Mouse (Mus musculus): Measurements from ENCODE around the gene Fabp2. TPM values are rescaled to one million over a fixed set of nuclear protein-coding genes. Genes with fewer than 3 reads are reported as not detected.

The Fabp2 gene
- total and polyA plus RNA-seq, 2 experiments, result 6.8 to 104 TPM

- DNase-seq (ENCODE audit: extremely low read depth, low read depth, low spot score), result peak; percentile 16
- H3K9ac ChIP-seq (ENCODE audit: low read depth, low read length), result no peak overlapping the region
- peaks cover 13% of the 10 kb centered on the region for H3K36me3 ChIP-seq (ENCODE audit: control insufficient read depth, insufficient read depth, low read length)
- no peaks in the 10 kb centered on the region for H3K27me3 ChIP-seq (ENCODE audit: control insufficient read depth, insufficient read depth, low read length)
- no peak overlapping the region for H3K4me3 ChIP-seq (ENCODE audit: insufficient read depth, low read depth, low read length)
- no peaks in the 10 kb centered on the region for H3K79me2 ChIP-seq (ENCODE audit: control insufficient read depth, insufficient read depth, low read length)
- H3K4me1 ChIP-seq (ENCODE audit: control insufficient read depth, insufficient read depth, low read length), result no peaks in the 10 kb centered on the region
- H3K27ac ChIP-seq (replicated peaks; ENCODE audit: insufficient read depth, low read depth, low read length), result no peak overlapping the region
- TF ChIP-seq CTCF (IDR thresholded peaks at IDR 0.05; ENCODE audit: low read depth, low read length), result 0 out of 2 replicates have a peak, but pooled peaks have one; percentile 16
- no peak for TF ChIP-seq POLR2A (IDR thresholded peaks at IDR 0.05; ENCODE audit: extremely low read depth, insufficient read depth, low read length)
- WGBS, result 90% methylated on average over 2 of the region's 2 CpGs
Observed at GRCm38 (mm10) chr3:122939215-122939614, 44.3 kb downstream of the Fabp2 start.

GRCm38 (mm10) chr3:122943387-122943890 lies 48.6 kb downstream of the Fabp2 start:
- no peak for DNase-seq (ENCODE audit: extremely low read depth, low read depth, low spot score)
- H3K4me3 ChIP-seq (ENCODE audit: insufficient read depth, low read depth, low read length), result no peak overlapping the region
- H3K27me3 ChIP-seq (ENCODE audit: control insufficient read depth, insufficient read depth, low read length), result no peaks in the 10 kb centered on the region
- no peak overlapping the region for H3K27ac ChIP-seq (replicated peaks; ENCODE audit: insufficient read depth, low read depth, low read length)
- no peaks in the 10 kb centered on the region for H3K79me2 ChIP-seq (ENCODE audit: control insufficient read depth, insufficient read depth, low read length)
- H3K36me3 ChIP-seq (ENCODE audit: control insufficient read depth, insufficient read depth, low read length), result peaks cover 14% of the 10 kb centered on the region
- no peak overlapping the region for H3K9ac ChIP-seq (ENCODE audit: low read depth, low read length)
- H3K4me1 ChIP-seq (ENCODE audit: control insufficient read depth, insufficient read depth, low read length), result no peaks in the 10 kb centered on the region
- 89% methylated on average over 6 of the region's 6 CpGs for WGBS
- TF ChIP-seq POLR2A (IDR thresholded peaks at IDR 0.05; ENCODE audit: extremely low read depth, insufficient read depth, low read length) (no peak), CTCF (IDR thresholded peaks at IDR 0.05; ENCODE audit: low read depth, low read length) (no peak)

Other genes with a start within 250 kb of the Fabp2 start
- 0.83 and 1.3 TPM in 2 replicates for gene Pde5a, start 166.1 kb upstream of the Fabp2 start, total RNA-seq (2014; rRNA removed)
- gene Pde5a, start 166.1 kb upstream of the Fabp2 start, polyA plus RNA-seq (2012; rRNA removed), result 0.14 and 0.15 TPM in 2 replicates
- not detected in 2 replicates for gene Gm10959, start 24.3 kb downstream of the Fabp2 start, total RNA-seq (2014; rRNA removed)
- gene Gm10959, start 24.3 kb downstream of the Fabp2 start, polyA plus RNA-seq (2012; rRNA removed), result not detected in 2 replicates
- gene 1810037I17Rik, start 29.1 kb downstream of the Fabp2 start, total RNA-seq (2014; rRNA removed), result 21.7 and 22.8 TPM in 2 replicates
- 11.3 and 12.1 TPM in 2 replicates for gene 1810037I17Rik, start 29.1 kb downstream of the Fabp2 start, polyA plus RNA-seq (2012; rRNA removed)
- gene Usp53, start 89.4 kb downstream of the Fabp2 start, total RNA-seq (2014; rRNA removed), result 6.7 and 8.6 TPM in 2 replicates
- gene Usp53, start 89.4 kb downstream of the Fabp2 start, polyA plus RNA-seq (2012; rRNA removed), result 2.0 and 2.7 TPM in 2 replicates
- 0.37 TPM in 1 of 2 replicates, not detected in the other for gene Myoz2, start 139.9 kb downstream of the Fabp2 start, total RNA-seq (2014; rRNA removed)
- gene Myoz2, start 139.9 kb downstream of the Fabp2 start, polyA plus RNA-seq (2012; rRNA removed), result not detected in 2 replicates

Data from liver, adult 2 months (tissue).